Comparison of ENCODE assay signal across 8 mouse cellular contexts in genomic region chr8:120114315-120114841, GRCm38 (mm10). TPM values are rescaled to one million over a fixed set of nuclear protein-coding genes. Genes with fewer than 3 reads are reported as not detected.
DNase-seq lines count a peak whose midpoint lies in the region; ATAC-seq and TF ChIP-seq lines count a peak whose summit lies in the region.

No protein-coding gene starts in this region.

- no peaks in the 10 kb centered on the region for H3K9me3 ChIP-seq in embryonic facial prominence, embryonic 12.5 days
- no peaks in the 10 kb centered on the region for H3K9me3 ChIP-seq in intestine, postnatal 0 days (ENCODE audit: control insufficient read depth)
- no peaks in the 10 kb centered on the region for H3K9me3 ChIP-seq in midbrain, embryonic 12.5 days

- TF ChIP-seq CTCF in intestine, postnatal 0 days (IDR thresholded peaks at IDR 0.05; ENCODE audit: low read depth), result no peak

- H3K27me3 ChIP-seq in embryonic facial prominence, embryonic 12.5 days, result peaks cover 42% of the 10 kb centered on the region
- peaks cover 6% of the 10 kb centered on the region; the same call in 1 of the 2 replicates for H3K27me3 ChIP-seq in intestine, postnatal 0 days (replicated peaks; ENCODE audit: control insufficient read depth, insufficient read depth, low read length)
- peaks cover 34% of the 10 kb centered on the region for H3K27me3 ChIP-seq in midbrain, embryonic 12.5 days

- WGBS in embryonic facial prominence, embryonic 12.5 days, result 2% methylated on average over 42 of the region's 46 CpGs
- 2% methylated on average over 46 of the region's 46 CpGs for WGBS in intestine, postnatal 0 days
- WGBS in midbrain, embryonic 12.5 days, result under 1% methylated on average over 46 of the region's 46 CpGs

- H3K4me2 ChIP-seq in embryonic facial prominence, embryonic 12.5 days (replicated peaks), result peak overlapping the region; percentile 88
- peak overlapping the region; percentile 100 for H3K4me2 ChIP-seq in intestine, postnatal 0 days (replicated peaks; ENCODE audit: low read depth)
- H3K4me2 ChIP-seq in midbrain, embryonic 12.5 days (replicated peaks), result peak overlapping the region; percentile 85

- no peak overlapping the region for H3K27ac ChIP-seq in embryonic facial prominence, embryonic 12.5 days
- 0 out of 2 replicates have a peak overlapping the region, but pooled peaks have one; percentile 35 for H3K27ac ChIP-seq in intestine, postnatal 0 days (ENCODE audit: low read depth, low read length)
- peak overlapping the region; percentile 70 for H3K27ac ChIP-seq in midbrain, embryonic 12.5 days (replicated peaks)

- DNase-seq in adrenal gland, adult (ENCODE audit: inconsistent age in 2 of 2, low spot score in 1 of 2), result peak; percentile 80 to 87
- no peak for DNase-seq in adrenal gland, postnatal 4 days (ENCODE audit: low spot score in 2 of 2)
- DNase-seq in ovary, postnatal 14 days (ENCODE audit: low spot score), result peak; percentile 28
- DNase-seq in ovary, adult 18-20 months (ENCODE audit: low spot score), result no peak
- DNase-seq in spleen, postnatal 14 days (ENCODE audit: low spot score in 2 of 2), result no peak

- peaks cover 12% of the 10 kb centered on the region for H3K4me1 ChIP-seq in embryonic facial prominence, embryonic 12.5 days
- H3K4me1 ChIP-seq in intestine, postnatal 0 days (replicated peaks; ENCODE audit: control insufficient read depth, insufficient read depth, low read length), result 0 out of 2 replicates have a peak, but pooled peaks cover 4% of the 10 kb centered on the region
- peaks cover 18% of the 10 kb centered on the region for H3K4me1 ChIP-seq in midbrain, embryonic 12.5 days

- no peaks in the 10 kb centered on the region for H3K36me3 ChIP-seq in embryonic facial prominence, embryonic 12.5 days
- no peaks in the 10 kb centered on the region for H3K36me3 ChIP-seq in intestine, postnatal 0 days (ENCODE audit: control insufficient read depth, insufficient read depth)
- no peaks in the 10 kb centered on the region for H3K36me3 ChIP-seq in midbrain, embryonic 12.5 days

- H3K9ac ChIP-seq in embryonic facial prominence, embryonic 12.5 days, result peak overlapping the region; percentile 64
- H3K9ac ChIP-seq in intestine, postnatal 0 days (ENCODE audit: low read depth, low read length), result peak overlapping the region; percentile 82
- peak overlapping the region; percentile 82 for H3K9ac ChIP-seq in midbrain, embryonic 12.5 days (replicated peaks)

- H3K4me3 ChIP-seq in embryonic facial prominence, embryonic 12.5 days, result peak overlapping the region; percentile 67
- peak overlapping the region; percentile 70 for H3K4me3 ChIP-seq in intestine, postnatal 0 days (ENCODE audit: low read depth, low read length)
- peak overlapping the region; percentile 73 for H3K4me3 ChIP-seq in midbrain, embryonic 12.5 days

- ATAC-seq in embryonic facial prominence, embryonic 12.5 days (ENCODE audit: insufficient number of reproducible peaks, insufficient read depth, low FRiP score, low TSS enrichment), result peak; percentile 48
- ATAC-seq in intestine, postnatal 0 days, result peak; percentile 54
- peak; percentile 78; the same call in 1 of the 2 replicates for ATAC-seq in midbrain, embryonic 12.5 days (ENCODE audit: low FRiP score, low read depth)

RNA-seq across cellular contexts. Expression of gene 6430548M08Rik, which starts 0.4 kb away (rescaled TPM):
- 10 to 100 TPM; 52.7 to 59.3 TPM for total RNA-seq in adrenal gland, postnatal 4 days (2021)
- 5.9 and 6.5 TPM in 2 replicates for polyA plus RNA-seq in embryonic facial prominence, embryonic 12.5 days (2016; fragmentation: Nextera tagmentation; extraction: Ambion mirVana)
- polyA plus RNA-seq in intestine, postnatal 0 days (2015; fragmentation: Nextera tagmentation; extraction: Ambion mirVana), result 6.0 and 7.1 TPM in 2 replicates
- 16.6 and 20.8 TPM in 2 replicates for polyA plus RNA-seq in midbrain, embryonic 12.5 days (2016; fragmentation: Nextera tagmentation; extraction: Ambion mirVana)

RNA-seq across cellular contexts. Expression of gene Zdhhc7, which starts 13.1 kb away (rescaled TPM):
- 10 to 100 TPM; 46.4 to 48.9 TPM for total RNA-seq in adrenal gland, postnatal 4 days (2021)
- 34.7 and 38.9 TPM in 2 replicates for polyA plus RNA-seq in embryonic facial prominence, embryonic 12.5 days (2016; fragmentation: Nextera tagmentation; extraction: Ambion mirVana)
- 39.4 and 44.9 TPM in 2 replicates for polyA plus RNA-seq in intestine, postnatal 0 days (2015; fragmentation: Nextera tagmentation; extraction: Ambion mirVana)
- polyA plus RNA-seq in midbrain, embryonic 12.5 days (2016; fragmentation: Nextera tagmentation; extraction: Ambion mirVana), result 32.1 and 35.4 TPM in 2 replicates

Comparison
In these comparisons a context has a peak if more than half of its experiments do, and no peak if none do; other contexts are left out.
1. DNase-seq: peak in adrenal gland, adult (2 of 2) and ovary, postnatal 14 days (single experiment); none in adrenal gland, postnatal 4 days (0 of 2), ovary, adult 18-20 months (single experiment) and spleen, postnatal 14 days (0 of 2).
2. Peak in every context shown above with its lines, with median percentiles within 50 percentile points of each other: ATAC-seq, H3K4me2 ChIP-seq, H3K4me3 ChIP-seq and H3K9ac ChIP-seq.